ENCODE assay signal across 8 mouse cellular contexts in the genomic region with DNA sequence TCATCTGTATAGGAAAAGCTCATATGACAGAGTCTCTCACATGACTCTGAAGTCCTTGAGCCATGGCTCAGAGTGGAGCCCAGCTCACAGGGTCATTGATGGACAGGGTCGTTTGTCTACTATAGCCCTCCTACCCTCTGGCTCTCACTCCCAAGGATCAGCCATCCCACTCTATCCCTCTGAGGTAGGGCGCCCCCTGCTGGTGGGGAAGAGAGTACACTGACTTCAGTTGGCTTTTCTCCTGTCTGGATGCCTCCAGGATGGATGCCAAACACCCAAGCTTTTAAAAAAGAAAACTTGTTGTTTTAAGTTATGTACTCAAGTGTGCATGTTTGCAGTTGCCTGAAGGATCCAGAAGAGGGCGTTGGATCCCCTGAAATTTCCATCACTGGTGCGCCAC.
DNase-seq lines count a peak whose midpoint lies in the region; ATAC-seq and TF ChIP-seq lines count a peak whose summit lies in the region.
"Had no signal": no experiment of that assay in that cellular context is flagged by ENCODE, and none has a peak within 500 bp of the region (broad histone marks: within the 10 kb centered on the region; RNA-seq: fewer than 3 reads in every experiment).

No protein-coding gene starts in this region.

- no peak for TF ChIP-seq POLR2A in MEL (IDR thresholded peaks at IDR 0.05; ENCODE audit: control insufficient read depth in 1 of 2, insufficient read depth in 1 of 2, low read depth in 1 of 2, low read length in 2 of 2, poor library complexity in 1 of 2)

- no peak overlapping the region for H3K4me3 ChIP-seq in kidney, embryonic 16.5 days (ENCODE audit: low read length)
- H3K4me3 ChIP-seq in C2C12 (ENCODE audit: insufficient read depth, poor library complexity, severe bottlenecking), result no peak overlapping the region
- H3K4me3 ChIP-seq in MEL (ENCODE audit: control insufficient read depth in 1 of 2, insufficient read depth in 1 of 2, low read depth in 2 of 2, low read length in 2 of 2), result no peak overlapping the region
- no peak overlapping the region for H3K4me3 ChIP-seq in midbrain, embryonic 11.5 days (ENCODE audit: low read depth, low read length)

- no peaks in the 10 kb centered on the region for H3K79me3 ChIP-seq in C2C12 (ENCODE audit: low read depth)

- H3K36me3 ChIP-seq in kidney, embryonic 16.5 days (ENCODE audit: insufficient read depth, low read length), result no peaks in the 10 kb centered on the region
- H3K36me3 ChIP-seq in C2C12 (ENCODE audit: control insufficient read depth, insufficient read depth), result no peaks in the 10 kb centered on the region
- H3K36me3 ChIP-seq in MEL (ENCODE audit: control insufficient read depth in 1 of 2, insufficient read depth in 2 of 2, low read length in 2 of 2), result no peaks in the 10 kb centered on the region
- H3K36me3 ChIP-seq in midbrain, embryonic 11.5 days (ENCODE audit: control insufficient read depth, insufficient read depth, low read length), result no peaks in the 10 kb centered on the region

- peak; percentile 9 to 43 for DNase-seq in kidney, postnatal 25 days
- DNase-seq in MEL (ENCODE audit: low read depth, low spot score), result peak; percentile 15
- DNase-seq in lung, postnatal 14 days, result peak; percentile 14
- DNase-seq in midbrain, embryonic 11.5 days (ENCODE audit: low spot score, missing footprints), result no peak
- DNase-seq: cerebellum, adult 11-12 months had no signal

- 52% methylated on average over 4 of the region's 4 CpGs for WGBS in kidney, embryonic 16.5 days
- WGBS in midbrain, embryonic 11.5 days, result 45% methylated on average over 4 of the region's 4 CpGs

- no peak for ATAC-seq in kidney, embryonic 16.5 days (ENCODE audit: low FRiP score, low TSS enrichment)
- no peak for ATAC-seq in megakaryocyte, adult 5-6 weeks (ENCODE audit: poor library complexity, severe bottlenecking)
- no peak for ATAC-seq in midbrain, embryonic 11.5 days (ENCODE audit: low FRiP score)

- no peaks in the 10 kb centered on the region for H3K27me3 ChIP-seq in kidney, embryonic 16.5 days (ENCODE audit: insufficient read depth, low read length)
- H3K27me3 ChIP-seq in C2C12 (ENCODE audit: control insufficient read depth, insufficient read depth, insufficient read length) (peaks cover 2% of the 10 kb centered on the region), MEL (ENCODE audit: control insufficient read depth in 1 of 2, insufficient read depth in 2 of 2, low read length in 2 of 2) (no peaks in the 10 kb centered on the region)
- no peaks in the 10 kb centered on the region for H3K27me3 ChIP-seq in midbrain, embryonic 11.5 days (ENCODE audit: control insufficient read depth, insufficient read depth, low read length)

- no peak for TF ChIP-seq EP300 in MEL (IDR thresholded peaks at IDR 0.05; ENCODE audit: low read depth in 1 of 2, low read length in 2 of 2)

- no peak overlapping the region for H3ac ChIP-seq in C2C12 (ENCODE audit: control insufficient read depth, insufficient read length, low read depth)

- H3K4me1 ChIP-seq in kidney, embryonic 16.5 days (ENCODE audit: insufficient read depth, low read length), result 0 out of 2 replicates have a peak, but pooled peaks cover 3% of the 10 kb centered on the region
- H3K4me1 ChIP-seq in MEL (ENCODE audit: control insufficient read depth in 1 of 2, insufficient read depth in 2 of 2, low read length in 2 of 2), result no peaks in the 10 kb centered on the region
- 0 out of 2 replicates have a peak, but pooled peaks cover 4% of the 10 kb centered on the region for H3K4me1 ChIP-seq in midbrain, embryonic 11.5 days (ENCODE audit: control insufficient read depth, insufficient read depth, low read length)

- TF ChIP-seq RAD21 in MEL (IDR thresholded peaks at IDR 0.05; ENCODE audit: low read depth, low read length), result peak; percentile 20

- no peak overlapping the region for H3K9ac ChIP-seq in kidney, embryonic 16.5 days (replicated peaks; ENCODE audit: low read length)
- no peak overlapping the region for H3K9ac ChIP-seq in MEL (ENCODE audit: control insufficient read depth, low read depth, low read length, poor library complexity, severe bottlenecking)
- no peak overlapping the region for H3K9ac ChIP-seq in midbrain, embryonic 11.5 days (ENCODE audit: low read length)

- H3K4me2 ChIP-seq in kidney, embryonic 16.5 days (replicated peaks; ENCODE audit: low read depth, low read length), result no peak overlapping the region
- no peak overlapping the region for H3K4me2 ChIP-seq in midbrain, embryonic 11.5 days

- H3K27ac ChIP-seq in kidney, embryonic 16.5 days (ENCODE audit: low read length), result no peak overlapping the region
- H3K27ac ChIP-seq in MEL (ENCODE audit: control insufficient read depth, low read depth, low read length), result no peak overlapping the region
- no peak overlapping the region for H3K27ac ChIP-seq in midbrain, embryonic 11.5 days (ENCODE audit: low read depth, low read length)

- H3K9me3 ChIP-seq in kidney, embryonic 16.5 days (ENCODE audit: low read length), result no peaks in the 10 kb centered on the region
- no peaks in the 10 kb centered on the region for H3K9me3 ChIP-seq in MEL (replicated peaks; ENCODE audit: insufficient read depth, low read length)
- H3K9me3 ChIP-seq in midbrain, embryonic 11.5 days (ENCODE audit: control insufficient read depth, low read length), result no peaks in the 10 kb centered on the region

- TF ChIP-seq CTCF in C2C12 (IDR thresholded peaks at IDR 0.05; ENCODE audit: control insufficient read depth, insufficient read depth, insufficient read length), result peak; percentile 23
- peak; percentile 42 to 55 (median 45) for TF ChIP-seq CTCF in MEL (IDR thresholded peaks at IDR 0.05 in 2 of 3, conservative IDR thresholded peaks at IDR 0.05 in 1 of 3; ENCODE audit: control insufficient read depth in 1 of 3, insufficient read depth in 1 of 3, low read depth in 2 of 3, low read length in 3 of 3, poor library complexity in 1 of 3, severe bottlenecking in 1 of 3)

- H3K79me2 ChIP-seq in C2C12 (ENCODE audit: control insufficient read depth, insufficient read depth) (no peaks in the 10 kb centered on the region), MEL (ENCODE audit: control insufficient read depth, insufficient read depth, low read length, poor library complexity) (no peaks in the 10 kb centered on the region)

TF ChIP-seq in C2C12, 6 proteins besides CTCF, POLR2A, EP300 and RAD21:
- TF ChIP-seq MYOD1 (IDR thresholded peaks at IDR 0.05; ENCODE audit: control insufficient read depth, insufficient read length, low read depth) (no peak), MYOG (IDR thresholded peaks at IDR 0.05; ENCODE audit: control insufficient read depth, extremely low read depth, insufficient read length) (no peak), MAX (IDR thresholded peaks at IDR 0.05) (no peak), USF1 (IDR thresholded peaks at IDR 0.05; ENCODE audit: low read depth) (no peak), FOSL1 (IDR thresholded peaks at IDR 0.05; ENCODE audit: insufficient read depth, low read length, poor library complexity, severe bottlenecking) (no peak), CEBPB (IDR thresholded peaks at IDR 0.05; ENCODE audit: low read depth) (no peak)

TF ChIP-seq in MEL, 35 proteins besides CTCF, POLR2A, EP300 and RAD21:
- peak; percentile 38 for TF ChIP-seq SMC3 (IDR thresholded peaks at IDR 0.05; ENCODE audit: low read depth, low read length)
- TF ChIP-seq ZC3H11A (IDR thresholded peaks at IDR 0.05; ENCODE audit: low read depth, low read length), result peak; percentile 19; the same call in 1 of the 2 replicates
- TF ChIP-seq NRF1 (IDR thresholded peaks at IDR 0.05; ENCODE audit: insufficient read depth, low read depth, low read length, poor library complexity, severe bottlenecking), result no peak
